Mouse (Mus musculus) heart, embryonic 16.5 days (tissue): ENCODE measurements around the gene Rwdd2a. TPM values are rescaled to one million over a fixed set of nuclear protein-coding genes. Genes with fewer than 3 reads are reported as not detected.

ENCODE experiments used
- ATAC-seq: fragments of 200-750 bp; cut with Nextera tagmentation; replicated peaks from 2 replicates; pipeline ENCODE4 v1.8.0; 2017; ENCODE audit warnings: moderate number of reproducible peaks; ENCODE audit not compliant: insufficient read depth, low FRiP score; ENCODE audit errors: extremely low read depth
- H3K27ac ChIP-seq: fragments of 300-500 bp; sonication (generic); 2 replicates; pipeline ENCODE4 v1.5.1; 2014; ENCODE audit warnings: mild to moderate bottlenecking, low read length, control low read depth, moderate library complexity
- H3K27me3 ChIP-seq: fragments of 300-500 bp; sonication (generic); 2 replicates; pipeline ENCODE4 v1.6.1; 2014; ENCODE audit warnings: low read length, mixed read lengths; ENCODE audit not compliant: control insufficient read depth, insufficient read depth
- H3K36me3 ChIP-seq: fragments of 300-500 bp; sonication (generic); 2 replicates; pipeline ENCODE4 v1.6.1; 2014; ENCODE audit not compliant: control insufficient read depth, insufficient read depth
- H3K4me1 ChIP-seq: fragments of 300-500 bp; sonication (generic); 2 replicates; pipeline ENCODE4 v1.6.1; 2014; ENCODE audit warnings: low read length, mixed read lengths; ENCODE audit not compliant: control insufficient read depth, insufficient read depth
- H3K4me2 ChIP-seq: fragments of 300-500 bp; sonication (generic); 2 replicates; pipeline ENCODE4 v1.6.1; 2014; ENCODE audit warnings: low read depth, mild to moderate bottlenecking, control low read depth, low read length
- H3K4me3 ChIP-seq: fragments of 300-500 bp; sonication (generic); 2 replicates; pipeline ENCODE4 v1.5.1; 2014; ENCODE audit warnings: mild to moderate bottlenecking, control low read depth, low read length
- H3K9ac ChIP-seq: fragments of 300-500 bp; sonication (generic); 2 replicates; pipeline ENCODE4 v1.6.1; 2014; ENCODE audit warnings: low read length, control low read depth
- H3K9me3 ChIP-seq: fragments of 300-500 bp; sonication (generic); replicated peaks from 2 replicates; pipeline ENCODE4 v1.6.1; 2016; ENCODE audit warnings: low read length; ENCODE audit not compliant: control insufficient read depth
- WGBS: fragments of 180-500 bp; shearing (Covaris S2); extraction: QIAGEN DNeasy Blood & Tissue Kit; methylation state at CpG from one replicate; pipeline ENCODE4 v1.1.7; 2014; 5-methylcytosine and 5-hydroxymethylcytosine counted together
- polyA plus RNA-seq: library from polyadenylated mRNA; unstranded; fragments of >200 nt; fragmentation: Nextera tagmentation; extraction: Ambion mirVana; gene quantifications from 2 replicates; pipeline ENCODE4 v1.2.1, GENCODE M21; 2015

Gene Rwdd2a
- 3.9 and 5.2 TPM in 2 replicates for polyA plus RNA-seq

GRCm38 (mm10) chr9:86571540-86572135 is at the start of gene Rwdd2a, which contains the start of gene Pgm3:
Gene Rwdd2a, plus strand, starts transcription at chr9:86571991.
Gene Pgm3, minus strand, starts transcription at chr9:86571842.
- peak; percentile 98 for ATAC-seq
- WGBS, result under 1% methylated on average over 59 of the region's 59 CpGs

GRCm38 (mm10) chr9:86522335-86522734 is 49.5 kb upstream of the Rwdd2a start:
- no peaks in the 10 kb centered on the region for H3K9me3 ChIP-seq
- H3K9ac ChIP-seq, result no peak overlapping the region
- H3K4me3 ChIP-seq, result no peak overlapping the region
- no peak overlapping the region for H3K4me2 ChIP-seq
- peaks cover 3% of the 10 kb centered on the region; the same call in 1 of the 2 replicates for H3K4me1 ChIP-seq
- H3K27me3 ChIP-seq, result no peaks in the 10 kb centered on the region
- H3K27ac ChIP-seq, result no peak overlapping the region
- no peak for ATAC-seq
- peaks cover 10% of the 10 kb centered on the region for H3K36me3 ChIP-seq

More at GRCm38 (mm10) chr9:86571540-86572135, at the start of gene Rwdd2a, which contains the start of gene Pgm3:
- Histone ChIP-seq H3K27me3 (no peaks in the 10 kb centered on the region), H3K27ac (peak within 1 kb of the TSS; percentile 81), H3K4me1 (peaks cover 17% of the 10 kb centered on the region), H3K36me3 (peaks cover 11% of the 10 kb centered on the region), H3K4me2 (peak within 1 kb of the TSS; percentile 98), H3K9me3 (no peaks in the 10 kb centered on the region), H3K9ac (peak within 1 kb of the TSS; percentile 89), H3K4me3 (peak within 1 kb of the TSS; percentile 93)

GRCm38 (mm10) chr9:86525600-86525999 is 46.2 kb upstream of the Rwdd2a start:
- Histone ChIP-seq H3K27ac (peak overlapping the region; percentile 21; the same call in 1 of the 2 replicates), H3K27me3 (no peaks in the 10 kb centered on the region), H3K36me3 (peaks cover 11% of the 10 kb centered on the region), H3K4me3 (no peak overlapping the region), H3K4me2 (no peak overlapping the region), H3K9me3 (no peaks in the 10 kb centered on the region), H3K9ac (no peak overlapping the region), H3K4me1 (peaks cover 3% of the 10 kb centered on the region; the same call in 1 of the 2 replicates)
- ATAC-seq, result peak; percentile 81
- 31% methylated on average over 2 of the region's 2 CpGs for WGBS

GRCm38 (mm10) chr9:86534071-86534470 is 37.7 kb upstream of the Rwdd2a start:
- H3K9me3 ChIP-seq, result no peaks in the 10 kb centered on the region
- 85% methylated on average over 5 of the region's 5 CpGs for WGBS
- no peak overlapping the region for H3K9ac ChIP-seq
- ATAC-seq, result no peak
- H3K4me1 ChIP-seq, result no peaks in the 10 kb centered on the region
- no peak overlapping the region for H3K4me2 ChIP-seq
- no peaks in the 10 kb centered on the region for H3K27me3 ChIP-seq
- H3K36me3 ChIP-seq, result peaks cover 13% of the 10 kb centered on the region; the same call in 1 of the 2 replicates
- H3K4me3 ChIP-seq, result no peak overlapping the region
- no peak overlapping the region for H3K27ac ChIP-seq

GRCm38 (mm10) chr9:86543451-86543850 is 28.3 kb upstream of the Rwdd2a start:
- H3K36me3 ChIP-seq, result peaks cover 20% of the 10 kb centered on the region

GRCm38 (mm10) chr9:86544559-86544958 is 27.2 kb upstream of the Rwdd2a start:
- no peak overlapping the region for H3K4me3 ChIP-seq
- 67% methylated on average over 1 of the region's 1 CpGs for WGBS
- no peaks in the 10 kb centered on the region for H3K4me1 ChIP-seq
- H3K4me2 ChIP-seq, result no peak overlapping the region
- H3K9me3 ChIP-seq, result no peaks in the 10 kb centered on the region
- no peaks in the 10 kb centered on the region for H3K27me3 ChIP-seq
- H3K27ac ChIP-seq, result no peak overlapping the region
- no peak for ATAC-seq
- H3K9ac ChIP-seq, result no peak overlapping the region
- H3K36me3 ChIP-seq, result peaks cover 27% of the 10 kb centered on the region

More at GRCm38 (mm10) chr9:86543451-86543850, 28.3 kb upstream of the Rwdd2a start:
- H3K4me1 ChIP-seq, result no peaks in the 10 kb centered on the region
- H3K9me3 ChIP-seq, result no peaks in the 10 kb centered on the region
- no peaks in the 10 kb centered on the region for H3K27me3 ChIP-seq
- ATAC-seq, result no peak
- 87% methylated on average over 3 of the region's 3 CpGs for WGBS
- H3K9ac ChIP-seq, result no peak overlapping the region
- no peak overlapping the region for H3K4me3 ChIP-seq
- H3K27ac ChIP-seq, result no peak overlapping the region
- no peak overlapping the region for H3K4me2 ChIP-seq

- H3K4me2 ChIP-seq, result no peak overlapping the region
- no peaks in the 10 kb centered on the region for H3K4me1 ChIP-seq
- 76% methylated on average over 5 of the region's 5 CpGs for WGBS
- ATAC-seq, result no peak
- no peaks in the 10 kb centered on the region for H3K27me3 ChIP-seq
- peaks cover 31% of the 10 kb centered on the region for H3K36me3 ChIP-seq
- no peak overlapping the region for H3K4me3 ChIP-seq
- no peaks in the 10 kb centered on the region for H3K9me3 ChIP-seq
- H3K9ac ChIP-seq, result no peak overlapping the region
- no peak overlapping the region for H3K27ac ChIP-seq
Observed at GRCm38 (mm10) chr9:86549637-86550162, 22.1 kb upstream of the Rwdd2a start.

- peaks cover 31% of the 10 kb centered on the region for H3K36me3 ChIP-seq
- H3K9ac ChIP-seq, result no peak overlapping the region
- H3K4me2 ChIP-seq, result no peak overlapping the region
- no peak for ATAC-seq
- 91% methylated on average over 3 of the region's 3 CpGs for WGBS
- no peak overlapping the region for H3K4me3 ChIP-seq
- H3K27me3 ChIP-seq, result no peaks in the 10 kb centered on the region
- H3K27ac ChIP-seq, result no peak overlapping the region
- no peaks in the 10 kb centered on the region for H3K4me1 ChIP-seq
- no peaks in the 10 kb centered on the region for H3K9me3 ChIP-seq
Observed at GRCm38 (mm10) chr9:86550717-86551116, 21.1 kb upstream of the Rwdd2a start.

- no peaks in the 10 kb centered on the region for H3K27me3 ChIP-seq
- WGBS, result 81% methylated on average over 9 of the region's 9 CpGs
- H3K27ac ChIP-seq, result no peak overlapping the region
- no peak for ATAC-seq
- H3K36me3 ChIP-seq, result peaks cover 41% of the 10 kb centered on the region
- H3K4me3 ChIP-seq, result no peak overlapping the region
- H3K9me3 ChIP-seq, result no peaks in the 10 kb centered on the region
- H3K4me2 ChIP-seq, result no peak overlapping the region
- no peak overlapping the region for H3K9ac ChIP-seq
- H3K4me1 ChIP-seq, result no peaks in the 10 kb centered on the region
Observed at GRCm38 (mm10) chr9:86553886-86554285, 17.9 kb upstream of the Rwdd2a start.
